Mouse (Mus musculus) neural tube, embryonic 14.5 days (tissue): ENCODE measurements around the gene Scarb1. TPM values are rescaled to one million over a fixed set of nuclear protein-coding genes. Genes with fewer than 3 reads are reported as not detected.

Source experiments
- ATAC-seq: fragments of 200-750 bp; cut with Nextera tagmentation; 2 replicates; pipeline ENCODE4 v1.8.0; 2017; ENCODE audit warnings: low read depth, mild to moderate bottlenecking, moderate TSS enrichment, moderate library complexity
- H3K27ac ChIP-seq: fragments of 300-500 bp; sonication (generic); 2 replicates; pipeline ENCODE4 v1.5.1; 2014; ENCODE audit warnings: low read depth, mild to moderate bottlenecking, control low read depth, low read length, moderate library complexity, mixed read lengths
- H3K27me3 ChIP-seq: fragments of 300-500 bp; sonication (generic); 2 replicates; pipeline ENCODE4 v1.6.1; 2014; ENCODE audit warnings: low read length; ENCODE audit not compliant: control insufficient read depth, insufficient read depth
- H3K36me3 ChIP-seq: fragments of 300-500 bp; sonication (generic); 2 replicates; pipeline ENCODE4 v1.6.1; 2014; ENCODE audit warnings: low read length, mixed read lengths; ENCODE audit not compliant: control insufficient read depth, insufficient read depth
- H3K4me1 ChIP-seq: fragments of 300-500 bp; sonication (generic); 2 replicates; pipeline ENCODE4 v1.6.1; 2014; ENCODE audit warnings: low read length; ENCODE audit not compliant: control insufficient read depth, insufficient read depth
- H3K4me2 ChIP-seq: fragments of 300-500 bp; sonication (generic); 2 replicates; pipeline ENCODE4 v1.6.1; 2014; ENCODE audit warnings: mild to moderate bottlenecking, low read depth, low read length, control low read depth
- H3K4me3 ChIP-seq: fragments of 300-500 bp; sonication (generic); 2 replicates; pipeline ENCODE4 v1.5.1; 2014; ENCODE audit warnings: low read depth, low read length, control low read depth, mixed read lengths
- H3K9ac ChIP-seq: fragments of 300-500 bp; sonication (generic); replicated peaks from 2 replicates; pipeline ENCODE4 v1.6.1; 2014; ENCODE audit warnings: low read depth, mild to moderate bottlenecking, control low read depth, low read length, mixed read lengths
- H3K9me3 ChIP-seq: fragments of 300-500 bp; sonication (generic); 2 replicates; pipeline ENCODE4 v1.6.1; 2016; ENCODE audit warnings: low read length; ENCODE audit not compliant: control insufficient read depth
- WGBS: fragments of 180-500 bp; shearing (Covaris S2); extraction: QIAGEN DNeasy Blood & Tissue Kit; methylation state at CpG from one replicate; pipeline ENCODE4 v1.1.7; 2014; 5-methylcytosine and 5-hydroxymethylcytosine counted together
- polyA plus RNA-seq: library from polyadenylated mRNA; unstranded; fragments of >200 nt; fragmentation: Nextera tagmentation; extraction: Ambion mirVana; gene quantifications from 2 replicates; pipeline ENCODE4 v1.2.1, GENCODE M21; 2014

Scarb1 gene
- polyA plus RNA-seq, 1 experiment from 2014 or later: 36.9 TPM

- Histone ChIP-seq H3K4me2 (peak overlapping the region; percentile 31; the same call in 1 of the 2 replicates), H3K27ac (peak overlapping the region; percentile 89), H3K9ac (no peak overlapping the region), H3K36me3 (no peaks in the 10 kb centered on the region), H3K9me3 (no peaks in the 10 kb centered on the region), H3K27me3 (no peaks in the 10 kb centered on the region), H3K4me1 (peaks cover 30% of the 10 kb centered on the region), H3K4me3 (no peak overlapping the region)
- peak; percentile 22 for ATAC-seq
- 8% methylated on average over 35 of the region's 35 CpGs for WGBS
Measured at GRCm38 (mm10) chr5:125267150-125267961, 73.5 kb downstream of the Scarb1 start.

- Histone ChIP-seq H3K36me3 (no peaks in the 10 kb centered on the region), H3K9ac (no peak overlapping the region), H3K9me3 (no peaks in the 10 kb centered on the region), H3K4me2 (no peak overlapping the region), H3K27ac (peak overlapping the region; percentile 89), H3K4me3 (no peak overlapping the region), H3K27me3 (no peaks in the 10 kb centered on the region), H3K4me1 (peaks cover 30% of the 10 kb centered on the region)
- WGBS: 40% methylated on average over 9 of the region's 9 CpGs
- no peak for ATAC-seq
Measured at GRCm38 (mm10) chr5:125266128-125266527, 74.8 kb downstream of the Scarb1 start.

- 7% methylated on average over 17 of the region's 17 CpGs for WGBS
- Histone ChIP-seq H3K9ac (no peak overlapping the region), H3K4me1 (peaks cover 26% of the 10 kb centered on the region), H3K27ac (peak overlapping the region; percentile 80), H3K4me2 (no peak overlapping the region), H3K4me3 (no peak overlapping the region), H3K9me3 (no peaks in the 10 kb centered on the region), H3K27me3 (no peaks in the 10 kb centered on the region), H3K36me3 (no peaks in the 10 kb centered on the region)
- ATAC-seq: no peak; the same call in 1 of the 2 replicates
Measured at GRCm38 (mm10) chr5:125264700-125265099, 76.2 kb downstream of the Scarb1 start.

- H3K27ac ChIP-seq: peak overlapping the region; percentile 70
- H3K9ac ChIP-seq: no peak overlapping the region
- H3K9me3 ChIP-seq: no peaks in the 10 kb centered on the region
- H3K36me3 ChIP-seq: no peaks in the 10 kb centered on the region
- H3K4me1 ChIP-seq: peaks cover 20% of the 10 kb centered on the region
- WGBS: 13% methylated on average over 7 of the region's 7 CpGs
- H3K4me3 ChIP-seq: no peak overlapping the region
- peak; percentile 35; the same call in 1 of the 2 replicates for ATAC-seq
- H3K4me2 ChIP-seq: no peak overlapping the region
- H3K27me3 ChIP-seq: no peaks in the 10 kb centered on the region
Measured at GRCm38 (mm10) chr5:125262578-125262977, 78.3 kb downstream of the Scarb1 start.

- no peaks in the 10 kb centered on the region for H3K9me3 ChIP-seq
- H3K9ac ChIP-seq: no peak overlapping the region
- no peaks in the 10 kb centered on the region for H3K27me3 ChIP-seq
- no peak overlapping the region for H3K4me3 ChIP-seq
- 48% methylated on average over 4 of the region's 5 CpGs for WGBS
- H3K4me2 ChIP-seq: no peak overlapping the region
- H3K4me1 ChIP-seq: no peaks in the 10 kb centered on the region
- H3K27ac ChIP-seq: no peak overlapping the region
- no peaks in the 10 kb centered on the region for H3K36me3 ChIP-seq
- ATAC-seq: no peak
Measured at GRCm38 (mm10) chr5:125253917-125254316, 87.0 kb downstream of the Scarb1 start.

GRCm38 (mm10) chr5:125253448-125253847, 87.4 kb downstream of the Scarb1 start:
- Histone ChIP-seq H3K9me3 (no peaks in the 10 kb centered on the region), H3K9ac (no peak overlapping the region), H3K36me3 (no peaks in the 10 kb centered on the region), H3K4me3 (no peak overlapping the region), H3K4me1 (no peaks in the 10 kb centered on the region), H3K27me3 (no peaks in the 10 kb centered on the region), H3K27ac (no peak overlapping the region), H3K4me2 (no peak overlapping the region)
- no peak for ATAC-seq
- 94% methylated on average over 3 of the region's 3 CpGs for WGBS

GRCm38 (mm10) chr5:125252664-125253063, 88.2 kb downstream of the Scarb1 start:
- Histone ChIP-seq H3K27me3 (no peaks in the 10 kb centered on the region), H3K27ac (no peak overlapping the region)
- ATAC-seq: no peak

GRCm38 (mm10) chr5:125251885-125252615, 88.8 kb downstream of the Scarb1 start:
- Histone ChIP-seq H3K4me2 (no peak overlapping the region), H3K27ac (no peak overlapping the region), H3K27me3 (no peaks in the 10 kb centered on the region), H3K9ac (no peak overlapping the region), H3K4me1 (0 out of 2 replicates have a peak, but pooled peaks cover 3% of the 10 kb centered on the region), H3K4me3 (no peak overlapping the region), H3K9me3 (no peaks in the 10 kb centered on the region), H3K36me3 (no peaks in the 10 kb centered on the region)
- WGBS: 53% methylated on average over 15 of the region's 15 CpGs
- ATAC-seq: no peak

More at GRCm38 (mm10) chr5:125252664-125253063, 88.2 kb downstream of the Scarb1 start:
- no peaks in the 10 kb centered on the region for H3K4me1 ChIP-seq
- no peaks in the 10 kb centered on the region for H3K36me3 ChIP-seq
- 85% methylated on average over 8 of the region's 8 CpGs for WGBS
- H3K9ac ChIP-seq: no peak overlapping the region
- no peak overlapping the region for H3K4me2 ChIP-seq
- H3K9me3 ChIP-seq: no peaks in the 10 kb centered on the region
- H3K4me3 ChIP-seq: no peak overlapping the region

- H3K4me2 ChIP-seq: no peak overlapping the region
- H3K27ac ChIP-seq: no peak overlapping the region; the same call in 1 of the 2 replicates
- H3K36me3 ChIP-seq: no peaks in the 10 kb centered on the region
- H3K27me3 ChIP-seq: no peaks in the 10 kb centered on the region
- H3K4me1 ChIP-seq: peaks cover 23% of the 10 kb centered on the region
- 46% methylated on average over 6 of the region's 6 CpGs for WGBS
- H3K4me3 ChIP-seq: no peak overlapping the region
- ATAC-seq: no peak
- H3K9ac ChIP-seq: no peak overlapping the region
- no peaks in the 10 kb centered on the region for H3K9me3 ChIP-seq
Measured at GRCm38 (mm10) chr5:125249187-125249586, 91.7 kb downstream of the Scarb1 start.
